Mouse (Mus musculus) A20 (cell line): ENCODE data around the gene Ly6f.

Experiments used
- DNase-seq: peaks from one replicate; pipeline ENCODE4 v3.0.0-alpha.2; 2011; ENCODE audit warnings: low read depth, low spot score

Ly6f gene

DNA sequence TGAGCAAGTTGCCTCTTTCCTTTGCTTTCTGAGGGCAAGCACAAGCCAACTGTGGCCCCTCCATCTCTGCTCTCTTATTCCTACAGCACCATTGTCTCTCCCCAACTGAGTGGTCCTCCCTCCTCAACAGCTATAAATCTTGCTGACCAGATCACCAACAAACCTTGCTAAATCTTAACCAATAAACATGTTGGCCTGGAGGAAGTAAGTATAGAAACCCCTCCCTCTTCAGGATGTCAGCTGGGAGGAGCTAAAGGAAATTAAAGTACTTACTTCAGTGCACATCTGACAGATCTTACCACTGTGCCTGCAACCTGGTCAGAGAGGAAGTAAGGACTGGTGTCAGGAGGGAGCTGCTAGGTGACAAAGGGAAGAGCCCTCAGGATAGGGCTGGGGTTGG, at the start of gene Ly6f:
Ly6f (plus strand) TSS at position 301 of the 400 bp plus-strand sequence.
- peak; percentile 4 for DNase-seq

DNA sequence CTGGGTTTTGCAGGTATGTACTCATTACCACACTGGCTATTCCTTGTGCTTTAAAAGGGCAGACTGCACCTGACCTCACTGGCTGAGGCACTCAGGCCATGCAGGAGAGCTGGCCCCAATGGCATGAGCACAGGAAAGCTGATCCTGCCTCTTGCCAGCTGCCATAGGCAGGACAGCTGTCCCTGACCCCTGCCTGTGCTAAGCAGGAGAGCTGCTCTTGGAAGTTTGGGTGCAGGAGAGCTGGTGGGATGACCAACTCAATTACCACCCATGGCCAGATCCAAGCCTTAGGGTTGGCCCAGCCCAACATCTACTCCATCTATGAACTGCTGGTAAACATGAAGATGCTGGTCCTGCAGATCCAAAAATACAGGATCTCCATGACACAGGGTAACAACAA, 46.3 kb upstream of the Ly6f start:
- DNase-seq: no peak

DNA sequence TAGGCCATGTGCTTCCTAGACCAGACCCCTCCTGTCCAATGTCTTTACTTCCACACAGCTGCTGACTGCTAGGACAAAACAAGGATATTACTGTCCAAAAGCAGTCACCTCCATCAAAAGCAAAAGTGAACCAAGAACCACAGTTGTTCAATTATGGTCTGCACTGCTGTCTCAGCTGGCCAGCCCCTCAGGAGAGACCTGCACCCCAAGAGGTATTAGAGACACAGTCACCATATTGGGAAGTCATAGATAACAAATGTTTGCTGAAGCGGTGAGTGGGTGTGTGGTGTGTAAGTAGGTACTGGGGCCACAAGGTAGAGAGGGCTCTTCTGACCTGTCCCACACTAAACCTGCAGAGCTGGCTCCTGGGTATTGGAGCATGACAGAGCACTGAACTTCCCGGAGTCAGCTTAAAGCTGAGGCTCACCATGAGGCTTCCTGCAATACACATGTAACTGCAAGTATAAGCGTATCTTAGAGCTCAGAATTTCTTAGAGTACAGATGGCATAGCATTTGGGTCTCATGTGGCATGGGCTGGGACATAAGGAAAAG, 30.4 kb upstream of the Ly6f start:
- no peak for DNase-seq

DNA sequence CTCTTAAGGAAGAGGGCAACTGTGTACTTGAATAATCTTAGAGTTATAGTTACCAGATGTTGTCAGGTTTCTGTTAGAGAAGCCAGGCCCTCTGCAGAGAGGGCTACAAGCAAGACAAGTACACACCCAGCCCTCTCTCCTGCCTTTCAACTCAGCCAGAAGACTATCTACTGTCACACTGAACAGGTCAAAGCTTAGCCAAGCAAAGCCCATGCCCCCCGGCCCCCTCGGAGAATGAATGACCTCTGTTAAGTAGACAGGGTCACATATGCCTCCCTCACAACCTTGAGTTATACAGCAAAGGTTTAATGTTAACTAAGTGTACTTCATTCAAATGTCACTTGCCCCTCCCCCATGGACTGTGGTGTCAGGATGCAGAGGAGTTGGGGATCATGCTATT, 27.7 kb upstream of the Ly6f start:
- no peak for DNase-seq

GRCm38 (mm10) chr15:75242756-75243640, 25.2 kb upstream of the Ly6f start:
- no peak for DNase-seq

DNA sequence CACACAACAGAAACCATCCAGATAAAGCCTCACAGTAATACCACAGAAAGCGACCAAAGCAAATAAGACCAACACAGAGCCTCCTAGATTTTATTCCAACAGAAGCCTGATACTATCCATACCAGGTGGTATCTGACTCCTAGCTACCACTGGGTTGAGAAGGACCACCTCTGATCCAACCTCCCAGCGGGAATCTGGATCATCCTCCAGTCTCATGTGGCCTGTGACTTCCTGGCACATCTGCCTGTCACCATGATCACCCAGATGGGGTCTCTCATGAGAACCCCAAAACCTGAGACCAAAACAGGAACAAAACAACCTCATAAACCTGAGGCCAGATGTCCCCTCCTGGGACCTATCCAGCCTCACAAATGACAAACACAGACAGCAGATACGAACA, 13.6 kb upstream of the Ly6f start:
- no peak for DNase-seq

- peak; percentile 30 for DNase-seq
Measured at GRCm38 (mm10) chr15:75265863-75266262, 2.4 kb upstream of the Ly6f start.

DNA sequence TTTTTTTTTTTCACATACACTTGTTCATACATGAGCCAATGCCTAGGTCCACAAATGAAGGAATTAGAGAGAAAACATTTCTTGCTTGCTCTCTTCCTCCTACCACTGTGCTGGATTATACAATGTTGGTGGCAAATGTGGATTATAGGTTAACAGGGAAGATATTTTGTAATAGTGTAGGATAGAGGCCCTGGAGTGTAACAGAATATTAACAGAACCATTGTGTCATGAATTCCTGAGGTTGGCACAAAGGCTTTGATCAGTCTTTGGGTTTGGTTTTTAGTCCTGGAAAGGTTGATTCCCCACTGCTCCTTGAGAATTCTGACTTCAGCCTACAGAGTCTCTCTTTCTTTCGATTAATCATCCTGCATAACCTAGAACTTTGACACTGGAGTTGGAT, 1.6 kb upstream of the Ly6f start:
- no peak for DNase-seq

GRCm38 (mm10) chr15:75268916-75269829, 952 bp downstream of the Ly6f start:
- no peak for DNase-seq

- no peak for DNase-seq
Measured at GRCm38 (mm10) chr15:75270169-75270568, 1.9 kb downstream of the Ly6f start.

DNA sequence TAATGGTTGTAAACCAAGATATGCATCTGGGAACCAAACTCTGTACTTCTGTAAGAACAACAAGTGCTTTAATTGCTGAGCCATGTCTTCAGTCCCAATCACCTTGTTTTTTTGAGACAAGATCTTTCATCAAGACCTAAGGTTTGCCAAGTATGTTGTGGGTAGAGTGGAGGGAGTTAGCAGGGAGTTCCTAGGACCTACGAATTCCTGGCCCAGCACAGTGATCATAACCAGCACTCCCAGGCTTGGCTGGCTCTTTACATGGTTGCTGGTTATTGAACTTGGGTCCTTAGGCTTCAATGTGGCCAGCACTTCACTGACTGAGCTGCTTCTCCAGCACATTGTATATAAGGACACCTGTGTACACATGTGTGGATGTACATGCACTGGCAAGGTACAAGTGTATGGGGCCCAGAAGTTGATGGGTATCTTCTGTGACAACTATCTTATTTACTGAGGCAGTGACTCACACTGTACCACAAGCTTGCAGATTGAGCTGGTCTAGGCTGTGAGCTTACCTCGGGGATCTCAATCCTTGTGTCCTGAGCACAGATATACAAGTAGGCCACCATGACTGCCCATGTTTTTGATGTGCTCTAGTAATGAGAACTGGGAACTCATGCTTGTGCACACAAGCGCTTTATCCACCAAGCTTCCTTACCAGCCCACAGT, 2.6 kb downstream of the Ly6f start:
- no peak for DNase-seq

GRCm38 (mm10) chr15:75271426-75271825, 3.2 kb downstream of the Ly6f start:
- DNase-seq: no peak

DNA sequence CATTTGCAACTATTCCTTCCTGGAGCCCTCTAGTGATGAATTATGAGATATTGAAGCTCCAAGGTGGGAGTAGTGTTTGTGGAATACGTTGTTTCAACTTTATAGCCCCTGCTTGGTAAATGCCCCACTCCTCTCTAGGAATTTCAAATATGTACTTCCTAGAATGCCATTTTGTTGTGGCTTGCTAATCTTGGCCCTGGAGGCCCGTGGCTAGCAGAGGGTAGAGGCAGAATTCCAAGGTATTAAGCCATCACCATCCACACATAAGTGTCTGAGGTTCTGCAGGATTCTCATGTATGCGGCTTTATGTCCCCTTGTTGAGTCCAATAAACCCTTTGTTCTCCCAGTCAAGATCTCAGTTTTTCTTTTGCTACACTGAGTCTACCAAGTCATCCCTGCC, 3.7 kb downstream of the Ly6f start:
- DNase-seq: no peak

DNA sequence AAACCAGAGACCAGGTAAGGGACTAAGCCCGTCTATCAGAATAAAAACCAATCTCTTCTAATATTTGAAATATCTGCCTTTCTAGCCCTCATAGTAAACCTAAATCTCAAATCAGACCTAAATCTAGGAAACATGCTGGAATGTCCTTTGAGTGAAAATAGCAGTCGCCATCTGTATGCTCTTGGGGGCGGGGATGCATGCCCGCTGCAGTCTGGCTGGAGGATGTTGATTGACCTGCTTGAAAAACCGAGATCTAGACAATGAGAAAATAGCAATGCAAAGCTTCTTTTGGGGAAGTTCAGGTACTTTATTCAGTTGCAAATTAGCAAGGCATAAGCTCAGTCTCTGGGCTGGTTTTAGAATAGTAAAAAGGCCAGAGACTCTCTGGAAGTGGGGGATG, 13.8 kb downstream of the Ly6f start:
- peak; percentile 10 for DNase-seq

DNA sequence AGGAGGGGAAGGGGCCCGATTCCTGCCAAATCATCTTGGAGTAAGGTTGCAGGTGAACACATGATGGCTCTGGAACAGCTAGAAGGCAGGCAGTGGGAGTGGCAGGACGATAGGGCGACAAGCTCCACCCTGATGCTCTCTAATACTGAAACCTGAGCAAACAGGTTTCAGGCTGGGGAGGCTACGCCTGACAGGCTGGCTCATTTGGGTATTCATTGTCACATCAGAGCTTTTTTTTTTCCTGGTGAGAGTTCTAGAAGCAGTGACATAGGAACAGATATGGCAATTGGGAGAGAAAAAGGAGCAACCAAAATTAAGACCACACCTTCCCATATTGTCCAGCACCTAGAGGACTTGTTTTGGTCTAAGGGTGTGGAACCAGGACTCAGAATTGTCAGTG, 18.3 kb downstream of the Ly6f start:
- DNase-seq: peak; percentile 22

- no peak for DNase-seq
Measured at GRCm38 (mm10) chr15:75292377-75292776, 24.2 kb downstream of the Ly6f start.

DNA sequence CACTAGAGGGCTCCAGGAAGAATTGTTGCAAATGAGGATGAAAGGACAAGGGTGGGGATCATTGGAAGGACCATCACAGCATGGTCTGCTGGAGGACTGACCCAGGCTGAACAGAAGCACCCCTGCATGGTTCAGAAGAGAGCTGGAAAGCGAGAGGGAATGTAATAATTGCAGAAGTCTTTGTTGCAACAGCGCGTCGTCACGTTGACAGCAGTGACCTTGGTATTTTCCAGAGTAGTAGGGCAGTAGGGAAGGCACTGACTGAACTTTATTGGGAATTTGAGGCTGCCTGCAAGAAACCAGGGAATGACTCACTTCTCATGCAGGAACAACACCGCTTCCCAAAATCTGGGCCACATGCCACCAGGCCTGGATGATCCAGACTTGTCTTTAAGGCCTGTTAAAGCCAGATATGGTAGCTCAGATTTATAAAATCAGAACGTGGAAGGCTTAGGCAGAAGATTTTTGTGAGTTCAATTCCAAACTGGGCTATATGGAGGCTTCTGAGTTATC, 25.7 kb downstream of the Ly6f start:
- no peak for DNase-seq

DNA sequence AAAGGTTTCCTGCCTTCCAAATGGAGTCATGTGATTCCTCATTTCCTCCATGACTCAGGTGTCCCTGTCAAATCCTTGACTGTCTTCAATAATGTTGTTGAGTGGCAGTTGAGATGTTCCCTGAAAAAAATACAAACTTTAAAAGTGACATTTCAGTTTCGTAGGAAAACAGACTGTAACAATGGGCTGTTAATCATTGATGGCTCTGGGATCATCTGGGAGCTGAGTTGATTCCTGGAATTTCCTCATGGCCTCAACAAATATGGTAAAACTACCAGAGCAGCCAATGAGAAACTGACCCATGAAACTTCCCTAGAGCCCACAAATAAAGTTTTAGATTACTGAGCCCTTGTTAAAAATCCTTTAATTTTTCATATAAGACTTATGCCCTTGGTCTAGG, 37.9 kb downstream of the Ly6f start:
- DNase-seq: no peak

- no peak for DNase-seq
Measured at GRCm38 (mm10) chr15:75309186-75309585, 41.0 kb downstream of the Ly6f start.

DNA sequence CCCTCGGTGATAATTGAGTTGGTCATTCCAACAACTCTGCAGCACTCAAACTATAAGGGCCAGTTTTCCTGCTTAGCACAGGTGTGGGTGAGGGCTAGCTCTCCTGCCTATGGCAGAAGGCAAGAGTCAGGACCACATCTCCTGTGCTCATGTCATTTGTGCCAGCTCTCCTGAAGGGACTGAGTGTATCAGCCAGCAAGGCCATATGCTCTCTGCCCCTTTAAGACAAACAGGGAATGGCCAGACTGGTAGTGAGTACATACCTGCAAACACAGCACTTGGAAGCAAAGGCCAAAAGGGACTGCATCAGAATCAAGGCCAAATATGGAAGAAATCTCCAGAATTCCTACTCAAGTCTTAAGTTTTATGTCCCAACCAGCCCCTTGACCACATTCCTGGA, 41.7 kb downstream of the Ly6f start:
- DNase-seq: no peak

- DNase-seq: no peak
Measured at GRCm38 (mm10) chr15:75314421-75314820, 46.2 kb downstream of the Ly6f start.

GRCm38 (mm10) chr15:75317255-75317654, 49.0 kb downstream of the Ly6f start:
- peak; percentile 30 for DNase-seq
